Mouse (Mus musculus): ENCODE data around the gene Ube2z.
"Not testable (repeated sequence)": the region's sequence is repeated elsewhere in the genome, so short reads cannot be mapped to it uniquely, and the experiment has no call there.

Ube2z gene

GRCm38 (mm10) chr11:96065215-96065911 lies at the start of gene Ube2z:
Ube2z (minus strand) TSS chr11:96065388.
- DNase-seq (ENCODE audit: low spot score): peak; percentile 97

- no peak for DNase-seq (ENCODE audit: low spot score)
These were observed 48.9 kb upstream of the Ube2z start for GRCm38 (mm10) chr11:96114077-96114476.

GRCm38 (mm10) chr11:96111751-96112150 lies 46.6 kb upstream of the Ube2z start, which contains the start of gene Calcoco2:
Calcoco2 (minus strand) TSS chr11:96111964.
- DNase-seq (ENCODE audit: low spot score): no peak

GRCm38 (mm10) chr11:96110950-96111349 lies 45.8 kb upstream of the Ube2z start:
- not testable (repeated sequence) for DNase-seq (ENCODE audit: low spot score)

- DNase-seq (ENCODE audit: low spot score): no peak
These were observed 43.2 kb upstream of the Ube2z start for GRCm38 (mm10) chr11:96108376-96108775.

GRCm38 (mm10) chr11:96093361-96093760 lies 28.2 kb upstream of the Ube2z start:
- DNase-seq (ENCODE audit: low spot score): peak; percentile 39

GRCm38 (mm10) chr11:96092674-96093291 lies 27.6 kb upstream of the Ube2z start:
- peak; percentile 4 for DNase-seq (ENCODE audit: low spot score)

- DNase-seq (ENCODE audit: low spot score): peak; percentile 4
These were observed 25.9 kb upstream of the Ube2z start for GRCm38 (mm10) chr11:96091073-96091472.

GRCm38 (mm10) chr11:96087981-96088380 lies 22.8 kb upstream of the Ube2z start:
- DNase-seq (ENCODE audit: low spot score): no peak

- no peak for DNase-seq (ENCODE audit: low spot score)
These were observed 17.5 kb upstream of the Ube2z start for GRCm38 (mm10) chr11:96082682-96083081.

- no peak for DNase-seq (ENCODE audit: low spot score)
These were observed 15.5 kb upstream of the Ube2z start for GRCm38 (mm10) chr11:96080736-96081135.

- DNase-seq (ENCODE audit: low spot score): no peak
These were observed 11.3 kb upstream of the Ube2z start for GRCm38 (mm10) chr11:96076221-96077105.

- peak; percentile 100 for DNase-seq (ENCODE audit: low spot score)
These were observed 10.5 kb upstream of the Ube2z start, which contains the start of gene Atp5g1 for GRCm38 (mm10) chr11:96075509-96076220. Atp5g1 (minus strand) TSS chr11:96075670.

GRCm38 (mm10) chr11:96075177-96075508 lies 10.0 kb upstream of the Ube2z start:
- DNase-seq (ENCODE audit: low spot score): no peak

GRCm38 (mm10) chr11:96074351-96075176 lies 9.4 kb upstream of the Ube2z start:
- DNase-seq (ENCODE audit: low spot score): no peak

GRCm38 (mm10) chr11:96073295-96073993 lies 8.3 kb upstream of the Ube2z start:
- DNase-seq (ENCODE audit: low spot score): no peak

GRCm38 (mm10) chr11:96071013-96071412 lies 5.8 kb upstream of the Ube2z start:
- DNase-seq (ENCODE audit: low spot score): no peak

- DNase-seq (ENCODE audit: low spot score): no peak
These were observed 5.2 kb upstream of the Ube2z start for GRCm38 (mm10) chr11:96070353-96070752.

- no peak for DNase-seq (ENCODE audit: low spot score)
These were observed 3.0 kb upstream of the Ube2z start for GRCm38 (mm10) chr11:96068231-96068630.

GRCm38 (mm10) chr11:96064521-96065214 lies 520 bp downstream of the Ube2z start:
- peak; percentile 30 for DNase-seq (ENCODE audit: low spot score)

Data from lung, postnatal 25 days (tissue).